Mouse (Mus musculus) 3134 (cell line): ENCODE measurements around the gene Sept14.
"Not testable (repeated sequence)": the region's sequence is repeated elsewhere in the genome, so short reads cannot be mapped to it uniquely, and the experiment has no call there.

ENCODE experiments used
- DNase-seq: peaks from one replicate; pipeline ENCODE4 v3.0.0-alpha.2; 2011; ENCODE audit warnings: low spot score; ENCODE audit not compliant: insufficient read length; ENCODE audit errors: extremely low read depth

The Sept14 gene

GRCm38 (mm10) chr5:129708412-129708811 lies at the start of gene Sept14:
Gene Sept14 (minus strand): TSS chr5:129708512.
- DNase-seq: no peak

GRCm38 (mm10) chr5:129756886-129757285 lies 48.6 kb upstream of the Sept14 start:
- no peak for DNase-seq

- no peak for DNase-seq
Observed at GRCm38 (mm10) chr5:129744050-129744449, 35.7 kb upstream of the Sept14 start.

GRCm38 (mm10) chr5:129742903-129743488 lies 34.7 kb upstream of the Sept14 start:
- no peak for DNase-seq

- DNase-seq: peak; percentile 32
Observed at GRCm38 (mm10) chr5:129740976-129741375, 32.7 kb upstream of the Sept14 start.

DNA sequence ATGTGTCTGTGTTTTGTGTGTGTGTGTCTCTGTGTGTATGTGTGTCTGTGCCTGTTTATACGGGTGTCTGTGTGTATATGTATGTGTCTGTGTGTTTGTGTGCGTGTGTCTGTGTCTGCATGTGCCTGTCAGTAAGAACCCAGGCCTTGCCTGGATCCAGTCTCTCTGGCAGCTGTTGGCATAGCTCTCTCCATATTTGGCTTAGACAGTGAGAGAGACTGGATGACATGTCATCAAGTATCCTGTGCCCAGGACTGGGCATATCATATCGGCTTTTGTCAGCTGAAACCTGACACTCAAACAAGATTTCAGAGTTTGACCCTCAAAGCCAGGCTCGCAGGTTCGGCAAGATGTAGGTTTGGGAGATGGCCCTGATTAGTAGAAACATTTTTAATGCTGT lies 22.7 kb upstream of the Sept14 start:
- DNase-seq: no peak

DNA sequence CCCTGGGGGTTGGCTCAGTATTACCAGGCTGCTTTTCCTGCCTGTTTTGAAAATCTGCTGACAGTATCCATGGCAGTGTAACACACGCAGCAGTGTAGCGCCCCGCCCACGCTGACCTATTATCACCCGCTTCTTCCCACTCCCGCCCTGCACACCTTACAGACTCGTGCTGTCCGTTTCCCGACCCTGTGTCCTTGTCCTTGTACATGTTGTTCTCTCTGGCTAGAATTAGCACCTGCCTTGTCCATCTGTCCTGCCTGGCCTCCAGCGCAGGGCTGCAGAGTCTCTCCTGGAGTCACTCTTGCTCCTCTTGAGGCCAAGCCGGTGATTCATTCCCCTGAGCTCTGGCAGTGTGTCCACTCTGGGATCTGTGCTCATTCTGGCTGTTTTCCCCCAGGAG lies 22.0 kb upstream of the Sept14 start:
- DNase-seq: peak; percentile 73

DNA sequence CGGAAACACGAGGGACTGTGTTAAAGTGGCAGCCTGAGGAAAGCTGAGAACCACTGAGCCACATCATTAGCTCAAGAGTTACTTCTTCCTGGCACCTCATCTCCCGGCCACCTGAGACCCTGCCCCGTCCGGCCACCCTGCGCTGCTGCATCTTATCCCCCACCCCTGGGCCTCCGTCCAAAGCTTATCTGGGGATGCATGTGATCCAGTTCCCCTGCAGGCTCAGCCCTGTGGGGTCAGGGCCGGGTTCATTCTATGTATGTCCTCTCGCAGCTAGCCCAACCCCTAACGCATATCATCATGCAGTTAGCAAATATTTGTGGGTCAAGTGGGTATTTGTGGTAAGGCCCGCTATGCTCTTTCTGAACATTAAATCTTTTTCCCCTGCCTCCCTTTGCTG lies 21.0 kb upstream of the Sept14 start:
- peak; percentile 24 for DNase-seq

DNA sequence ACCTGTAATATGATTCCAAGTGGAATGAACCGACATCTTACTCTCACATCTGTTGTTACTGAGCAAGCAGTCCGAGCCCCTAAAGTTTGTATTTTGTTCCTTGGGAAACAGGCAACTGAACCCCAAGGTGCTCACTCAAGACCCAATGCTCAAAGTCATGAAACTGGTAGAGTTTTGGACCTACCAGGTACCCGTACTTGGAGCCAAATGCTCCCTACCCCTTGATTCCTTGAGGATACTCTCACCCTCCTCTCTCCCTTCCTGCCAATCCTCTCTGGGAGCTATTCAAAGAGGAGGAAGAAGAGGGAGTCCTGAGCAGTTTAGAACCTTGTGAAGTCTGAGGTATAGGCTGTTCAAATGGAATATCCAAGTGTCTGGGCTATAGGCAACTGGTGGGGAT lies 18.5 kb upstream of the Sept14 start:
- DNase-seq: no peak

- no peak for DNase-seq
Observed at GRCm38 (mm10) chr5:129725774-129726392, 17.6 kb upstream of the Sept14 start.

- DNase-seq: peak; percentile 95
Observed at GRCm38 (mm10) chr5:129724834-129725773, 16.8 kb upstream of the Sept14 start, which contains the start of gene Nipsnap2. Gene Nipsnap2 (plus strand): TSS chr5:129725063.

DNA sequence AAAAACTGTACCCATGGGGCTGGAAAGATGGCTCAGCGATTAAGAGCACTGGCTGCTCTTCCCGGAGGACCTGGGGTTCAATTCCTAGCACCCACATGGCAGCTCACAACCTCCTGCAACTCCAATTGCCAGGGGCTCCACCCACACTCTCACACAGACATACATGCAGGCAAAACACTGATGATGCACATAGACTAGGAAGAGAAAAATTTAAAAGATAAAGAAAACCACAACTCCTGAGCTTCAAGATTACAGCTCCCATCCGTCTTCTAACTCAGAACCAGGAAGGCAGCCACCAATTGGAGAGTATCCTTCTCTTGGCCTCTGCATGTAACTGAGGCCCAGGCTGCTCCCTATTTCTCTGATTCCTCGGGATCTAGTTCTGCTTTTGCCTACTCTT lies 16.0 kb upstream of the Sept14 start:
- no peak for DNase-seq

DNA sequence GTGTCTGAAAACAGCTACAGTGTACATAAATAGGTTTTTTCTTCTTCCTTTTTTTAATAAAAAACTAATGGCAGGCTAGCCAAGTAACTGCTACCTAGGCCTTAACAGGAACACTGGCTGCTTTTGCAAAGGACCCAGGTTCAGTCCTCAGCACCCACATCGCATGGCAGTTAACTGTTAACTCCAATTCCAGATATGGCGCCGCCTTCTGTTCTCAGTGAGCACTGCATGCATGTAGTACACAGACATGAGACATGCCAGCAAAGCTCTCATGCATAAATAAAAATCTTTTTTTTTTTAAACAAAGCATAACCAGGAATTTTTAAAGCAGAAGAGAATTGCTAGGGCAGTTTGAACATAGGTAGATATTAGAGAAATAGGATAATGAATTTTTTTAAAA lies 11.9 kb upstream of the Sept14 start:
- no peak for DNase-seq

DNA sequence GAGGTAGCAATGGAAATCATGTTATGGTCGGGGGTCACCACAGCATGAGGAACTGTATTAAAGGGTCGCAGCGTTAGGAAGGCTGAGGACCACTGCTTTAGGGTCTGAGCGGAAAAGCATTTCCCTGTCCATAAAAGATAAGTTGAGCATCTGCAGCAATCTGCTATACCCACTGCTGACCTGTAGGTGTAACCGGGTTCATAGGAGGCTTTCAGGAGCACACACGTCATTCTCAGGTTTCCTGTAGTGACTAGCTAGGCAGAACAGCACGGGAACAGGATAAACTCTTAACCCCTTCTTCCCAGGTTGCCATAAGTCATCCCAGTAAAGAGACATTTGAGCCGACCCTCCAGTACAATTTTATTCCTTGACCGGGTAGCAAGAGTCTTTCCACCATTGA lies 8.7 kb upstream of the Sept14 start:
- no peak for DNase-seq

DNA sequence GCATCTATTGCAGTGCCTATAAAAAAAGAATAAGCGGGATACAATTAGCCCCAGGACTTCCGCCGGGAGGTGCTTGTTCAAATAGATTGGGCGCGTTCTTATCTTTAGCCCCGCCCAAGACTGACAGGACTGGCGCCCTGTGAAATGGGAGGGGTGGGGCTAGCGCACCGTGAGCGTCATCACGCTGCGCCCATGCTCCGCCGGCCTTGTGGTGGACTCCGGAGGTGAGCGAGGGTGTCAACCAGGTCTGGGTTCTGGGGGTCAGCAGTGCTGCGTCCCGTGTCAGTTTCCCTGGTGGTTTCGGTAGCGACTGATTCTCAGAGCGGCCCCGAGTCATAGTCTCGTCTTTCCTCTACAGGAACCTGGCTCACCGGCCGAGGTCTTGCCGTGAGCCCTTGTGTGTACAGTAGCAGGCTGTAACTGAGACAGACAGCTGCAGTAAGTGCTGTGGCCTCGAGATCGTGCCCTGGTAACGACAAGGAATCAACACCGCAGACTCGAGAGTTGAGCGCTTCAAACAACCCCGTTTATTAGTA lies 7.1 kb upstream of the Sept14 start, which contains the start of gene Mrps17:
TSS of gene Mrps17 (plus strand) at position 172 of the 536 bp plus-strand sequence.
- peak; percentile 98 for DNase-seq

DNA sequence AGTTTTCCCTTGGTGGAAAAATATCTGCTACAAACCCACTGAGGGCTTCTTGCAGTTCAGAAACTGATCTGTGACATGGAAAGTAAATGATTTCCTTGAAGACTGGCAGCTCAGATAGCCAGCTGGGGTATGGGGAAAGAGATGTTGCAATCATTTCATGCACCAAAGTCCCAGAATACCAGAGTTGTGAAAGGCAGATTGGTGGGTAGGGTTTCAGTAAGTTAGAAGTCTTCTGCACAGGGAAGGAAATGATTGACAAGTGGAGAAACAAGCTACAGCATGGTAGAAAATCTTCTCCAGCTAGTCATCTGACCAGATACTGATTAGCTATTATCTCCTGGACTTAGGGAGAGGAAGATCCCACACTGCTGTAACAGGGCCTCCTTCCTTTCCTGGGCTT lies 4.9 kb downstream of the Sept14 start:
- no peak for DNase-seq

DNA sequence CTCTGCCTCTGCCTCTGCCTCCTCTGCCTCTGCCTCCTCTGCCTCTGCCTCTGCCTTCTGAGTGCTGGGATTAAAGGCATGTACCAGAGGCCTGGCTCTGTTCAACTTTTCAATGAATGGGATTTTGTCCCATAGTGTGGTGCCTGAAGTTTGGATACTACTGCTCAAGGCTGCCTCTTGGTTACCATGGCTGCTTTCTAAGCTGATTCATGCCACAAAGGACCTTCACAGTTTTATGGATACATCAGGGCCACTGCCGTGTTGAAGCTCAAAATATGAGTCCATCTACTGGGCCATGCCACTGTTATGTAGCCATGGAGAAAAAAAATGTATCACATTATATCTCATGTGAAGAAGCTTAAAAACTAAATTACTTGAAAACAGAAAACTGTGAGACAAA lies 6.6 kb downstream of the Sept14 start:
- no peak for DNase-seq

- DNase-seq: peak; percentile 58
Observed at GRCm38 (mm10) chr5:129700506-129700905, 7.8 kb downstream of the Sept14 start.

DNA sequence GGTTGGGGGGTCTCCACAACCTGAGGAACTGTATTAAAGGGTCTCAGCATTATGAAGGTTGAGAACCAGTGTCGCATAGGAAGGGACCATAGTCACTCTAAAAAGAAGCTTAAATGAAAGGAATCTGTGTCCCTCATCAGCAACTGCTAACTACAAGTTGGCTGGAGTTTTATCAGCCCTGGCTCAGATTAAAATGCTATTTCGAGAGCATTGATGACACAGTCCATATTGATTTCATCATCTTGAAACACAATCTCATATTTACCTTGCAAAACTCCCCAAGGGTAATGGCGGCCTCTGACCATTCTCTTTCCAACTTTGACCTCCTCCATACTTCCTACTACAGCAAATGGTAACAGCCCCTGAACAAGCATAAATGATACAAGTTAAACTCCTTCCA lies 17.8 kb downstream of the Sept14 start:
- DNase-seq: no peak

- no peak for DNase-seq
Observed at GRCm38 (mm10) chr5:129687621-129688020, 20.7 kb downstream of the Sept14 start.

GRCm38 (mm10) chr5:129685141-129685540 lies 23.2 kb downstream of the Sept14 start:
- DNase-seq: not testable (repeated sequence)
